Mouse (Mus musculus): ENCODE measurements around the gene Gm29106. TPM values are rescaled to one million over a fixed set of nuclear protein-coding genes. Genes with fewer than 3 reads are reported as not detected.
"Not testable (repeated sequence)": the region's sequence is repeated elsewhere in the genome, so short reads cannot be mapped to it uniquely, and the experiment has no call there.

Gene Gm29106
- total RNA-seq (2015) = not detected in 2 replicates
- not detected in 2 replicates for total RNA-seq (2017)

- not testable (repeated sequence) for ATAC-seq (replicated peaks; ENCODE audit: poor library complexity)
These were observed at the start of gene Gm29106 for GRCm38 (mm10) chr1:118176242-118176641. Gene Gm29106, plus strand, starts transcription at chr1:118176542.

GRCm38 (mm10) chr1:118228540-118228939 lies 52.2 kb downstream of the Gm29106 start:
- no peak for ATAC-seq (replicated peaks; ENCODE audit: poor library complexity)

- ATAC-seq (replicated peaks; ENCODE audit: poor library complexity) = no peak
These were observed 59.7 kb downstream of the Gm29106 start for GRCm38 (mm10) chr1:118236032-118236431.

Other genes with a start within 250 kb of the Gm29106 start
- gene Gm28168, start 248.5 kb upstream of the Gm29106 start, total RNA-seq (2015) = not detected in 2 replicates
- not detected in 2 replicates for gene Gm28168, start 248.5 kb upstream of the Gm29106 start, total RNA-seq (2017)
- not detected in 2 replicates for gene Gm7145, start 210.6 kb upstream of the Gm29106 start, total RNA-seq (2015)
- gene Gm7145, start 210.6 kb upstream of the Gm29106 start, total RNA-seq (2017) = not detected in 2 replicates
- gene Tsn, start 135.2 kb downstream of the Gm29106 start, total RNA-seq (2015) = 64.5 and 65.2 TPM in 2 replicates
- 74.9 and 83.6 TPM in 2 replicates for gene Tsn, start 135.2 kb downstream of the Gm29106 start, total RNA-seq (2017)
- gene Nifk, start 145.3 kb downstream of the Gm29106 start, total RNA-seq (2015) = 159 TPM in 2 replicates
- gene Nifk, start 145.3 kb downstream of the Gm29106 start, total RNA-seq (2017) = 131 and 137 TPM in 2 replicates
- 45.0 and 56.3 TPM in 2 replicates for gene Clasp1, start 212.5 kb downstream of the Gm29106 start, total RNA-seq (2015)
- 45.9 and 51.3 TPM in 2 replicates for gene Clasp1, start 212.5 kb downstream of the Gm29106 start, total RNA-seq (2017)

All from megakaryocyte progenitor cell, adult 5-6 weeks (primary cell).